10 mouse cellular contexts compared by ENCODE assay signal in genomic region chr17:50025173-50025626, GRCm38 (mm10).
DNase-seq lines count a peak whose midpoint lies in the region; ATAC-seq and TF ChIP-seq lines count a peak whose summit lies in the region.
"Had no signal": no experiment of that assay in that cellular context is flagged by ENCODE, and none has a peak within 500 bp of the region (broad histone marks: within the 10 kb centered on the region; RNA-seq: fewer than 3 reads in every experiment).

No protein-coding gene starts in this region.

- no peak for TF ChIP-seq CTCF in MEL (IDR thresholded peaks at IDR 0.05 in 2 of 3, conservative IDR thresholded peaks at IDR 0.05 in 1 of 3; ENCODE audit: control insufficient read depth in 1 of 3, insufficient read depth in 1 of 3, low read depth in 2 of 3, low read length in 3 of 3, poor library complexity in 1 of 3, severe bottlenecking in 1 of 3)
- TF ChIP-seq CTCF in cerebellum, adult 2 months (IDR thresholded peaks at IDR 0.05; ENCODE audit: borderline replicate concordance, insufficient read depth, low read depth, low read length) = no peak

- no peaks in the 10 kb centered on the region for H3K27me3 ChIP-seq in heart, embryonic 12.5 days (replicated peaks)
- no peaks in the 10 kb centered on the region for H3K27me3 ChIP-seq in MEL (ENCODE audit: control insufficient read depth in 1 of 2, insufficient read depth in 2 of 2, low read length in 2 of 2)
- no peaks in the 10 kb centered on the region for H3K27me3 ChIP-seq in cerebellum, adult 2 months (ENCODE audit: control insufficient read depth, insufficient read depth, low read length)

- DNase-seq in heart, adult 9 months (ENCODE audit: low spot score in 2 of 2) = peak; percentile 62 to 84
- DNase-seq in MEL (ENCODE audit: low read depth, low spot score) = peak; percentile 93
- peak; percentile 11 to 35 for DNase-seq in kidney, postnatal 36 days
- DNase-seq in embryo, embryonic 10.5 days (ENCODE audit: low spot score) = no peak
- no peak for DNase-seq in cerebellum, adult 2 months
- DNase-seq in cerebellum, adult 9-10 months = no peak

- 47% methylated on average over 4 of the region's 4 CpGs for WGBS in heart, embryonic 12.5 days
- 80% methylated on average over 4 of the region's 4 CpGs for WGBS in cerebellum, adult 2 months

- H3K4me2 ChIP-seq in heart, embryonic 12.5 days = no peak overlapping the region

- peaks cover 16% of the 10 kb centered on the region for H3K4me1 ChIP-seq in heart, embryonic 12.5 days (replicated peaks)
- peaks cover 10 to 35% of the 10 kb centered on the region in 2 experiments for H3K4me1 ChIP-seq in MEL (ENCODE audit: control insufficient read depth in 1 of 2, insufficient read depth in 2 of 2, low read length in 2 of 2)
- peaks cover 6% of the 10 kb centered on the region; the same call in 1 of the 2 replicates for H3K4me1 ChIP-seq in cerebellum, adult 2 months (ENCODE audit: control insufficient read depth, insufficient read depth, low read length)

- no peak overlapping the region for H3K27ac ChIP-seq in heart, embryonic 12.5 days (ENCODE audit: poor library complexity, severe bottlenecking)
- H3K27ac ChIP-seq in MEL (ENCODE audit: control insufficient read depth, low read depth, low read length) = peak overlapping the region; percentile 79
- no peak overlapping the region for H3K27ac ChIP-seq in cerebellum, adult 2 months (ENCODE audit: insufficient read depth, low read length)
- H3K27ac ChIP-seq: embryonic facial prominence, embryonic 10.5 days; limb, embryonic 10.5 days had no signal

- H3K9ac ChIP-seq in heart, embryonic 12.5 days = no peak overlapping the region
- peak overlapping the region; percentile 19 for H3K9ac ChIP-seq in MEL (ENCODE audit: control insufficient read depth, low read depth, low read length, poor library complexity, severe bottlenecking)

- TF ChIP-seq POLR2A in MEL (IDR thresholded peaks at IDR 0.05; ENCODE audit: control insufficient read depth in 1 of 2, insufficient read depth in 1 of 2, low read depth in 1 of 2, low read length in 2 of 2, poor library complexity in 1 of 2) = no peak
- TF ChIP-seq POLR2A in cerebellum, adult 2 months (IDR thresholded peaks at IDR 0.05; ENCODE audit: borderline replicate concordance, insufficient read depth, low read length) = no peak

- no peaks in the 10 kb centered on the region for H3K79me2 ChIP-seq in MEL (ENCODE audit: control insufficient read depth, insufficient read depth, low read length, poor library complexity)

- ATAC-seq in heart, embryonic 12.5 days (ENCODE audit: insufficient number of reproducible peaks, low FRiP score) = no peak
- ATAC-seq in megakaryocyte progenitor cell, adult 5-6 weeks (replicated peaks; ENCODE audit: poor library complexity) = peak; percentile 60

- no peaks in the 10 kb centered on the region for H3K36me3 ChIP-seq in heart, embryonic 12.5 days
- peaks cover 1 to 31% of the 10 kb centered on the region in 2 experiments; a peak in 3 of 4 replicates for H3K36me3 ChIP-seq in MEL (ENCODE audit: control insufficient read depth in 1 of 2, insufficient read depth in 2 of 2, low read length in 2 of 2)
- H3K36me3 ChIP-seq: embryonic facial prominence, embryonic 10.5 days; limb, embryonic 10.5 days had no signal

- H3K4me3 ChIP-seq in heart, embryonic 12.5 days = no peak overlapping the region
- H3K4me3 ChIP-seq in MEL (ENCODE audit: control insufficient read depth in 1 of 2, insufficient read depth in 1 of 2, low read depth in 2 of 2, low read length in 2 of 2) = peak overlapping the region; percentile 21 to 33
- H3K4me3 ChIP-seq in cerebellum, adult 2 months (replicated peaks; ENCODE audit: insufficient read depth, low read depth, low read length) = no peak overlapping the region
- H3K4me3 ChIP-seq: embryonic facial prominence, embryonic 10.5 days; limb, embryonic 10.5 days had no signal

- H3K9me3 ChIP-seq in heart, embryonic 12.5 days (replicated peaks) = no peaks in the 10 kb centered on the region
- no peaks in the 10 kb centered on the region for H3K9me3 ChIP-seq in MEL (replicated peaks; ENCODE audit: insufficient read depth, low read length)
- H3K9me3 ChIP-seq: embryonic facial prominence, embryonic 10.5 days; limb, embryonic 10.5 days had no signal

- TF ChIP-seq EP300 in MEL (IDR thresholded peaks at IDR 0.05; ENCODE audit: low read depth in 1 of 2, low read length in 2 of 2) = peak; percentile 71 to 81

- no peak for TF ChIP-seq RAD21 in MEL (IDR thresholded peaks at IDR 0.05; ENCODE audit: low read depth, low read length)

TF ChIP-seq in MEL, 35 proteins besides CTCF, POLR2A, EP300 and RAD21:
- TF ChIP-seq USF1 (IDR thresholded peaks at IDR 0.05; ENCODE audit: low read depth, low read length) (no peak), MAFK (IDR thresholded peaks at IDR 0.05; ENCODE audit: borderline replicate concordance, low read depth, low read length) (no peak), ZMIZ1 (IDR thresholded peaks at IDR 0.05; ENCODE audit: low read depth, low read length) (peak; percentile 52; the same call in 1 of the 2 replicates), TAL1 (IDR thresholded peaks at IDR 0.05; ENCODE audit: low read length) (peak; percentile 27; the same call in 1 of the 2 replicates), NELFE (IDR thresholded peaks at IDR 0.05; ENCODE audit: low read depth, low read length) (peak; percentile 50; the same call in 1 of the 2 replicates), USF2 (IDR thresholded peaks at IDR 0.05; ENCODE audit: borderline replicate concordance in 1 of 2, insufficient read depth in 1 of 2, low read depth in 1 of 2, low read length in 2 of 2) (no peak), TBP (IDR thresholded peaks at IDR 0.05; ENCODE audit: low read depth, low read length) (peak; percentile 20; the same call in 1 of the 2 replicates), ETS1 (IDR thresholded peaks at IDR 0.05; ENCODE audit: low read depth, low read length) (peak; percentile 90), HCFC1 (IDR thresholded peaks at IDR 0.05; ENCODE audit: low read depth, low read length) (0 out of 2 replicates have a peak, but pooled peaks have one; percentile 47), KAT2A (conservative IDR thresholded peaks at IDR 0.05; ENCODE audit: low read depth, low read length) (0 out of 2 replicates have a peak, but pooled peaks have one; percentile 29), E2F4 (IDR thresholded peaks at IDR 0.05; ENCODE audit: borderline replicate concordance, low read depth, low read length) (no peak), TCF12 (IDR thresholded peaks at IDR 0.05; ENCODE audit: low read depth, low read length) (peak; percentile 56; the same call in 1 of the 2 replicates), ZC3H11A (IDR thresholded peaks at IDR 0.05; ENCODE audit: low read depth, low read length) (no peak), RCOR1 (IDR thresholded peaks at IDR 0.05; ENCODE audit: low read depth, low read length) (peak; percentile 72), MEF2A (IDR thresholded peaks at IDR 0.05; ENCODE audit: extremely low read depth, insufficient replicate concordance, low read depth, low read length, poor library complexity, severe bottlenecking) (no peak), ZNF384 (IDR thresholded peaks at IDR 0.05; ENCODE audit: low read depth, low read length) (peak; percentile 62), POLR2AphosphoS5 (IDR thresholded peaks at IDR 0.05; ENCODE audit: borderline replicate concordance, low read depth, low read length) (no peak), BHLHE40 (IDR thresholded peaks at IDR 0.05; ENCODE audit: borderline replicate concordance, low read depth, low read length) (0 out of 2 replicates have a peak, but pooled peaks have one; percentile 39), SMC3 (IDR thresholded peaks at IDR 0.05; ENCODE audit: low read depth, low read length) (no peak; the same call in 1 of the 2 replicates), MYC (IDR thresholded peaks at IDR 0.05; ENCODE audit: low read depth, low read length) (peak; percentile 47; the same call in 1 of the 2 replicates), MAX (IDR thresholded peaks at IDR 0.05; ENCODE audit: low read length) (no peak), MYB (IDR thresholded peaks at IDR 0.05; ENCODE audit: low read depth, low read length) (peak; percentile 69), POLR2AphosphoS2 (IDR thresholded peaks at IDR 0.05; ENCODE audit: low read length) (no peak), CHD2 (IDR thresholded peaks at IDR 0.05; ENCODE audit: low read length) (peak; percentile 74), CHD1 (IDR thresholded peaks at IDR 0.05; ENCODE audit: low read depth, low read length) (no peak), MAZ (IDR thresholded peaks at IDR 0.05; ENCODE audit: low read depth, low read length) (peak; percentile 69; the same call in 1 of the 2 replicates), ELF1 (IDR thresholded peaks at IDR 0.05; ENCODE audit: low read depth, low read length) (peak; percentile 63; the same call in 1 of the 2 replicates), GATA1 (IDR thresholded peaks at IDR 0.05; ENCODE audit: low read depth, low read length) (peak; percentile 80), MXI1 (IDR thresholded peaks at IDR 0.05; ENCODE audit: low read depth, low read length) (peak; percentile 43), GABPA (IDR thresholded peaks at IDR 0.05; ENCODE audit: low read depth, low read length) (0 out of 2 replicates have a peak, but pooled peaks have one; percentile 56), JUND (IDR thresholded peaks at IDR 0.05; ENCODE audit: low read depth, low read length) (peak; percentile 76), ZKSCAN1 (IDR thresholded peaks at IDR 0.05; ENCODE audit: low read depth, low read length) (no peak), SIN3A (IDR thresholded peaks at IDR 0.05; ENCODE audit: low read length) (peak; percentile 84), NRF1 (IDR thresholded peaks at IDR 0.05; ENCODE audit: insufficient read depth, low read depth, low read length, poor library complexity, severe bottlenecking) (no peak), UBTF (IDR thresholded peaks at IDR 0.05; ENCODE audit: borderline replicate concordance, insufficient read depth, low read depth, low read length) (no peak)
TF ChIP-seq in MEL: peak in this region for 21.

Comparison
In these comparisons a context has a peak if more than half of its experiments do, and no peak if none do; other contexts are left out.
1. DNase-seq: peak in heart, adult 9 months (2 of 2), MEL (single experiment) and kidney, postnatal 36 days (2 of 2); none in embryo, embryonic 10.5 days (single experiment), cerebellum, adult 2 months (0 of 2) and cerebellum, adult 9-10 months (single experiment).
2. H3K4me3 ChIP-seq: peak in MEL (2 of 2); none in heart, embryonic 12.5 days (single experiment) and cerebellum, adult 2 months (single experiment).